Mouse (Mus musculus) liver, postnatal 0 days (tissue): ENCODE data around the gene Cd55b. TPM values are rescaled to one million over a fixed set of nuclear protein-coding genes. Genes with fewer than 3 reads are reported as not detected.

ENCODE experiments used
- ATAC-seq: fragments of 200-750 bp; cut with Nextera tagmentation; 2 replicates; pipeline ENCODE4 v1.8.0; 2017; ENCODE audit warnings: mild to moderate bottlenecking, moderate library complexity
- DNase-seq: peaks from one replicate; pipeline ENCODE4 v3.0.0-alpha.2; 2016
- H3K27ac ChIP-seq: fragments of 300-500 bp; sonication (generic); 2 replicates; pipeline ENCODE4 v1.5.1; 2014; ENCODE audit warnings: antibody characterized with exemption, moderate library complexity, mild to moderate bottlenecking, low read depth
- H3K27me3 ChIP-seq: fragments of 300-500 bp; sonication (generic); 2 replicates; pipeline ENCODE4 v1.6.1; 2014; ENCODE audit warnings: low read length, control low read depth, mixed read lengths; ENCODE audit not compliant: insufficient read depth
- H3K36me3 ChIP-seq: fragments of 300-500 bp; sonication (generic); replicated peaks from 2 replicates; pipeline ENCODE4 v1.6.1; 2014; ENCODE audit warnings: mild to moderate bottlenecking, control low read depth, low read length, moderate library complexity, mixed read lengths; ENCODE audit not compliant: insufficient read depth
- H3K4me1 ChIP-seq: fragments of 300-500 bp; sonication (generic); 2 replicates; pipeline ENCODE4 v1.6.1; 2014; ENCODE audit warnings: antibody characterized with exemption, mild to moderate bottlenecking, control low read depth; ENCODE audit not compliant: insufficient read depth
- H3K4me2 ChIP-seq: fragments of 300-500 bp; sonication (generic); 2 replicates; pipeline ENCODE4 v1.6.1; 2014; ENCODE audit warnings: low read depth, mild to moderate bottlenecking, low read length, moderate library complexity, mixed read lengths
- H3K4me3 ChIP-seq: fragments of 300-500 bp; sonication (generic); 2 replicates; pipeline ENCODE4 v1.5.1; 2014; ENCODE audit warnings: low read depth, low read length
- H3K9ac ChIP-seq: fragments of 300-500 bp; sonication (generic); replicated peaks from 2 replicates; pipeline ENCODE4 v1.6.1; 2014; ENCODE audit warnings: mild to moderate bottlenecking, moderate library complexity
- H3K9me3 ChIP-seq: fragments of 300-500 bp; sonication (generic); 2 replicates; pipeline ENCODE4 v1.6.1; 2016; ENCODE audit warnings: mild to moderate bottlenecking, control low read depth, low read length, mixed read lengths
- CTCF ChIP-seq: sonication (generic); IDR thresholded peaks from 2 replicates; pipeline ENCODE4 v1.5.1; 2016; ENCODE audit warnings: antibody characterized with exemption, low read depth
- EP300 ChIP-seq: IDR thresholded peaks from 2 replicates; pipeline ENCODE4 v1.6.1; 2016; ENCODE audit warnings: antibody characterized with exemption, low read depth, mild to moderate bottlenecking
- WGBS: fragments of 180-500 bp; shearing (Covaris S2); extraction: QIAGEN DNeasy Blood & Tissue Kit; methylation state at CpG from one replicate; pipeline ENCODE4 v1.1.7; 2014; ENCODE audit not compliant: insufficient replicate concordance; 5-methylcytosine and 5-hydroxymethylcytosine counted together
- polyA plus RNA-seq: library from polyadenylated mRNA; unstranded; fragments of >200 nt; fragmentation: Nextera tagmentation; extraction: Ambion mirVana; gene quantifications from 2 replicates; pipeline ENCODE4 v1.2.1, GENCODE M21; 2015

The Cd55b gene
- polyA plus RNA-seq, 1 experiment from 2014 or later, result not detected

DNA sequence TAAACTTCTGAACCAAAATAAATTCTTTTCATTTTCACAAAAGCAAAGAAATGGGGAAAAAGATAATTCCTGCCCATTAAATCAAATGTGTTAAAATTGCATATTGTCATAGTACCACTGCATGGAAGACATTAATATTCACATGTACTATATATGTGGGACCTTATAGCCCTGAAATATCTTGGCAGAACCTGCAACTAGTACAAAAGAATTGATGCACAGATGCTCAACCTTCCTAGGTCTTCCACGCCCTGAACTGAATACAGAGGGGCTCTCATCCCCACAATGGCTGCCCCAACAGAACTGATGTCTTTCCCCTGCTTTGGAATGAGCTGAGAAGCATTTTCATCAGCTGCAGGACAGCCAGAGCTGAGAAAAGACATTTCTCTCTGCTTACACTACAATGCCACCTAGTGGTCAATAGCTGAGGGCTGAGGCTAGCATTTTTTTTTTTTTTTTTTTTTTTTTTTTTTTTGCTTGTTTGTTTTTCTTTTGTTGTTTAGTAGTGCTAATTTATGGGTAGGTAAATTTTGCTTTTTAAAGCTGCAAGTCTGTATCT, 72.7 kb downstream of the Cd55b start:
- 4% methylated on average over 1 of the region's 1 CpGs for WGBS
- Histone ChIP-seq H3K36me3 (no peaks in the 10 kb centered on the region), H3K9me3 (no peaks in the 10 kb centered on the region), H3K4me1 (no peaks in the 10 kb centered on the region), H3K4me3 (no peak overlapping the region), H3K9ac (no peak overlapping the region), H3K4me2 (no peak overlapping the region), H3K27ac (no peak overlapping the region), H3K27me3 (no peaks in the 10 kb centered on the region)
- DNase-seq (no peak), ATAC-seq (no peak)
- TF ChIP-seq EP300, result no peak
- TF ChIP-seq CTCF, result peak; percentile 78

GRCm38 (mm10) chr1:130342429-130342828, 80.4 kb downstream of the Cd55b start:
- DNase-seq (peak; percentile 15), ATAC-seq (no peak)
- Histone ChIP-seq H3K4me2 (no peak overlapping the region), H3K4me1 (no peaks in the 10 kb centered on the region), H3K27ac (no peak overlapping the region), H3K27me3 (no peaks in the 10 kb centered on the region), H3K4me3 (no peak overlapping the region), H3K9me3 (no peaks in the 10 kb centered on the region), H3K9ac (no peak overlapping the region), H3K36me3 (no peaks in the 10 kb centered on the region)
- 56% methylated on average over 9 of the region's 9 CpGs for WGBS
- TF ChIP-seq EP300 (no peak), CTCF (peak; percentile 38; the same call in 1 of the 2 replicates)

Other genes starting within 250 kb of the Cd55b start
- 10.7 and 13.2 TPM in 2 replicates for gene Cd55, start 39.7 kb upstream of the Cd55b start, polyA plus RNA-seq
- gene Zp3r, start 206.6 kb upstream of the Cd55b start, polyA plus RNA-seq, result not detected in 2 replicates
- gene C4bp, start 238.6 kb upstream of the Cd55b start, polyA plus RNA-seq, result 10.0 and 10.8 TPM in 2 replicates